ENCODE assay signal across 8 mouse cellular contexts in genomic region chr11:102026694-102027360, GRCm38 (mm10). TPM values are rescaled to one million over a fixed set of nuclear protein-coding genes. Genes with fewer than 3 reads are reported as not detected.
DNase-seq lines count a peak whose midpoint lies in the region; ATAC-seq lines count a peak whose summit lies in the region.

No protein-coding gene starts in this region.

- H3K4me2 ChIP-seq in hindbrain, embryonic 12.5 days (replicated peaks): peak overlapping the region; percentile 83

- peak overlapping the region; percentile 68 for H3K4me3 ChIP-seq in hindbrain, embryonic 12.5 days

- peak; percentile 59 for DNase-seq in R1 (ENCODE audit: low read depth, low spot score)
- peak; percentile 93 for DNase-seq in cerebellum, adult 9-11 months
- DNase-seq in frontal cortex, postnatal 36 days (ENCODE audit: low spot score in 2 of 2): peak; percentile 55 to 64
- peak; percentile 49 to 60 for DNase-seq in layer of hippocampus, postnatal 25 days (ENCODE audit: extremely low spot score in 1 of 2, low spot score in 1 of 2)
- DNase-seq in lung, postnatal 14 days: peak; percentile 69
- DNase-seq in right cerebral cortex, adult 2 months (ENCODE audit: low spot score in 2 of 2): peak; percentile 56 to 60
- DNase-seq in natural killer cell, adult 2 months (ENCODE audit: low spot score in 2 of 2): no peak

- H3K27me3 ChIP-seq in hindbrain, embryonic 12.5 days: peaks cover 4% of the 10 kb centered on the region; the same call in 1 of the 2 replicates

- peak overlapping the region; percentile 83 for H3K9ac ChIP-seq in hindbrain, embryonic 12.5 days

- H3K27ac ChIP-seq in hindbrain, embryonic 12.5 days: peak overlapping the region; percentile 90

- peak; percentile 93 for ATAC-seq in hindbrain, embryonic 12.5 days (ENCODE audit: low FRiP score)

- peaks cover 36% of the 10 kb centered on the region for H3K4me1 ChIP-seq in hindbrain, embryonic 12.5 days

- 1% methylated on average over 53 of the region's 73 CpGs for WGBS in hindbrain, embryonic 12.5 days

- no peaks in the 10 kb centered on the region for H3K9me3 ChIP-seq in hindbrain, embryonic 12.5 days (replicated peaks)

- H3K36me3 ChIP-seq in hindbrain, embryonic 12.5 days: 0 out of 2 replicates have a peak, but pooled peaks cover 8% of the 10 kb centered on the region

RNA-seq across cellular contexts. Expression of gene Mpp3, which starts 1.4 kb away (rescaled TPM):
- polyA plus RNA-seq in hindbrain, embryonic 12.5 days (2016; fragmentation: Nextera tagmentation; extraction: Ambion mirVana): 35.6 and 36.2 TPM in 2 replicates
- total RNA-seq in layer of hippocampus, postnatal 25 days (2021): 10 to 100 TPM; 80.5 to 82.4 TPM

RNA-seq across cellular contexts. Expression of gene Cd300lg, which starts 14.5 kb away (rescaled TPM):
- polyA plus RNA-seq in hindbrain, embryonic 12.5 days (2016; fragmentation: Nextera tagmentation; extraction: Ambion mirVana): 0.12 and 0.43 TPM in 2 replicates
- total RNA-seq in layer of hippocampus, postnatal 25 days (2021): not detected

RNA-seq across cellular contexts. Expression of gene Dusp3, which starts 40.0 kb away (rescaled TPM):
- 11.4 and 12.9 TPM in 2 replicates for polyA plus RNA-seq in hindbrain, embryonic 12.5 days (2016; fragmentation: Nextera tagmentation; extraction: Ambion mirVana)
- 100 to 1,000 TPM; 145 to 154 TPM for total RNA-seq in layer of hippocampus, postnatal 25 days (2021)

RNA-seq across cellular contexts. Expression of gene Cfap97d1, which starts 42.7 kb away (rescaled TPM):
- polyA plus RNA-seq in hindbrain, embryonic 12.5 days (2016; fragmentation: Nextera tagmentation; extraction: Ambion mirVana): not detected in 2 replicates
- not detected for total RNA-seq in layer of hippocampus, postnatal 25 days (2021)

Comparison
In these comparisons a context has a peak if more than half of its experiments do, and no peak if none do; other contexts are left out.
1. DNase-seq: peak in R1 (single experiment), cerebellum, adult 9-11 months (single experiment), frontal cortex, postnatal 36 days (2 of 2), layer of hippocampus, postnatal 25 days (2 of 2), lung, postnatal 14 days (single experiment) and right cerebral cortex, adult 2 months (2 of 2); none in natural killer cell, adult 2 months (0 of 2).